Mouse (Mus musculus) embryonic facial prominence, embryonic 13.5 days (tissue): ENCODE results near the gene Gm21987. TPM values are rescaled to one million over a fixed set of nuclear protein-coding genes. Genes with fewer than 3 reads are reported as not detected.
A peak's percentile ranks its signal among the peaks of the same experiment; 100 is the strongest.

Experiments
- ATAC-seq: fragments of 200-750 bp; cut with Nextera tagmentation; 2 replicates; pipeline ENCODE4 v1.8.0; 2017; ENCODE audit warnings: low read depth; ENCODE audit not compliant: insufficient number of reproducible peaks, insufficient read depth, low FRiP score, low TSS enrichment
- H3K27ac ChIP-seq: fragments of 300-500 bp; sonication (generic); 2 replicates; pipeline ENCODE4 v1.5.1; 2015; ENCODE audit warnings: moderate library complexity, mild to moderate bottlenecking, inconsistent platforms
- H3K27me3 ChIP-seq: fragments of 300-500 bp; sonication (generic); 2 replicates; pipeline ENCODE4 v1.6.1; 2015; ENCODE audit warnings: mild to moderate bottlenecking, inconsistent platforms
- H3K36me3 ChIP-seq: fragments of 300-500 bp; sonication (generic); 2 replicates; pipeline ENCODE4 v1.6.1; 2015; ENCODE audit warnings: mild to moderate bottlenecking, inconsistent platforms
- H3K4me1 ChIP-seq: fragments of 300-500 bp; sonication (generic); 2 replicates; pipeline ENCODE4 v1.6.1; 2015; ENCODE audit warnings: inconsistent platforms
- H3K4me2 ChIP-seq: fragments of 300-500 bp; sonication (generic); 2 replicates; pipeline ENCODE4 v1.6.1; 2015; ENCODE audit warnings: moderate library complexity, mild to moderate bottlenecking, inconsistent platforms
- H3K4me3 ChIP-seq: fragments of 300-500 bp; sonication (generic); 2 replicates; pipeline ENCODE4 v1.5.1; 2015; ENCODE audit warnings: mild to moderate bottlenecking, inconsistent platforms
- H3K9ac ChIP-seq: fragments of 300-500 bp; sonication (generic); 2 replicates; pipeline ENCODE4 v1.6.1; 2015; ENCODE audit warnings: mild to moderate bottlenecking, inconsistent platforms
- H3K9me3 ChIP-seq: fragments of 300-500 bp; sonication (generic); 2 replicates; pipeline ENCODE4 v1.6.1; 2016; ENCODE audit warnings: inconsistent platforms
- WGBS: fragments of 180-500 bp; shearing (Covaris S2); methylation state at CpG from one replicate; pipeline ENCODE4 v1.1.7; 2015; ENCODE audit warnings: mixed read lengths; 5-methylcytosine and 5-hydroxymethylcytosine counted together
- polyA plus RNA-seq: library from polyadenylated mRNA; unstranded; fragments of >200 nt; fragmentation: Nextera tagmentation; extraction: Ambion mirVana; gene quantifications from 2 replicates; pipeline ENCODE4 v1.2.1, GENCODE M21; 2015

Gene Gm21987
- polyA plus RNA-seq, 1 experiment from 2014 or later = not detected

GRCm38 (mm10) chr16:38399531-38400231 is 52.8 kb downstream of the Gm21987 start:
- Histone ChIP-seq H3K9ac (peak overlapping the region; percentile 61), H3K36me3 (no peaks in the 10 kb centered on the region), H3K27me3 (no peaks in the 10 kb centered on the region), H3K9me3 (no peaks in the 10 kb centered on the region), H3K4me3 (peak overlapping the region; percentile 31), H3K4me2 (peak overlapping the region; percentile 60), H3K4me1 (peaks cover 29% of the 10 kb centered on the region), H3K27ac (peak overlapping the region; percentile 79)
- 8% methylated on average over 17 of the region's 17 CpGs for WGBS
- peak; percentile 84 for ATAC-seq

- peak overlapping the region; percentile 31 for H3K4me3 ChIP-seq
- WGBS = 76% methylated on average over 9 of the region's 9 CpGs
- no peaks in the 10 kb centered on the region for H3K9me3 ChIP-seq
- no peaks in the 10 kb centered on the region for H3K27me3 ChIP-seq
- H3K36me3 ChIP-seq = no peaks in the 10 kb centered on the region
- ATAC-seq = 0 out of 2 replicates have a peak, but pooled peaks have one; percentile 28
- H3K9ac ChIP-seq = peak overlapping the region; percentile 61
- peak overlapping the region; percentile 60 for H3K4me2 ChIP-seq
- peak overlapping the region; percentile 79 for H3K27ac ChIP-seq
- H3K4me1 ChIP-seq = peaks cover 25% of the 10 kb centered on the region
Observed at GRCm38 (mm10) chr16:38400311-38400960, 53.6 kb downstream of the Gm21987 start.

DNA sequence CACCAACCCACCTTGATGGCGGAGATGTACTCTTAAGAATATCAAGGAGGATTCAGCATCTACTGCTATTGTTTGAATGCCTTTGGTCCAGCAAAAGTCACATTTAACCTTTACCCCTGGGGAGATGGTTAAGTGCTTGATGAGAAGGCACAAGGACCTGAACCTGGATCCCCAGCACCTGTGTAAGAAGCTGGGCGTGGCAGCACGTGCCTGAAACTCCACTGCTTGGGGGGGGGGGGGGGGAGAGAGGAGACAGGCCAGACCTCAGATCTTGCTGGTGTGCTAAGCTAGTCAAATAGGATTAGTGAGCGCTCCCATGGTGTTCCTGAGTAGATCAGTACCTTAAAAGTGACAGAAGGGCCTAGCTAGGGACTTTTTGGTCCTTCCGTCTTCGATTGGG is 54.6 kb downstream of the Gm21987 start:
- H3K27ac ChIP-seq = no peak overlapping the region
- H3K9ac ChIP-seq = no peak overlapping the region
- 82% methylated on average over 6 of the region's 6 CpGs for WGBS
- no peak overlapping the region for H3K4me2 ChIP-seq
- no peaks in the 10 kb centered on the region for H3K9me3 ChIP-seq
- no peaks in the 10 kb centered on the region for H3K36me3 ChIP-seq
- H3K27me3 ChIP-seq = no peaks in the 10 kb centered on the region
- H3K4me1 ChIP-seq = peaks cover 18% of the 10 kb centered on the region
- ATAC-seq = no peak
- H3K4me3 ChIP-seq = no peak overlapping the region

DNA sequence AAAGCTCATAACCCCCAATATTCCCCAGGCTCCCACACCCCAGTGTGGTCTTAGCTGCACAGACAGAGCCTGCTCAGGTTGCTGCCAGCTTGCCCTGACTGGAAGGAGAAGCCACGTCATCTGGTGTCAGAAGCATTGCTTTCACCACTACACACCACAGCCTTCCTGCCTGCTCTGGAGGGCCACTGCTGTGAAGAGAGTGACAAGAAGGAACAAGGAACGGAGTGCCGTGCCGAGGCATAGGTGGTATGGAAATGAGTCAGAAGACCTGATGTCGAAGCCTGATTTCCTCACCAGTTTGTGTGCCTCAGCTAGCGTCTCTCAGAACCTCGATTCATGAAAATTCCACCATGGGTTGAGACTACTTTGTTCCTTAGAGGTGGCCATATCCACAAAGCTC is 56.8 kb downstream of the Gm21987 start:
- Histone ChIP-seq H3K36me3 (no peaks in the 10 kb centered on the region), H3K4me1 (peaks cover 15% of the 10 kb centered on the region), H3K27me3 (no peaks in the 10 kb centered on the region), H3K27ac (no peak overlapping the region), H3K9me3 (no peaks in the 10 kb centered on the region), H3K9ac (no peak overlapping the region), H3K4me3 (no peak overlapping the region), H3K4me2 (no peak overlapping the region)
- ATAC-seq = no peak
- 89% methylated on average over 7 of the region's 7 CpGs for WGBS

GRCm38 (mm10) chr16:38406293-38406692 is 59.5 kb downstream of the Gm21987 start:
- ATAC-seq = no peak
- Histone ChIP-seq H3K27me3 (no peaks in the 10 kb centered on the region), H3K4me1 (no peaks in the 10 kb centered on the region), H3K27ac (no peak overlapping the region), H3K36me3 (no peaks in the 10 kb centered on the region), H3K4me3 (no peak overlapping the region), H3K4me2 (no peak overlapping the region), H3K9ac (no peak overlapping the region), H3K9me3 (no peaks in the 10 kb centered on the region)
- WGBS = 83% methylated on average over 5 of the region's 5 CpGs

DNA sequence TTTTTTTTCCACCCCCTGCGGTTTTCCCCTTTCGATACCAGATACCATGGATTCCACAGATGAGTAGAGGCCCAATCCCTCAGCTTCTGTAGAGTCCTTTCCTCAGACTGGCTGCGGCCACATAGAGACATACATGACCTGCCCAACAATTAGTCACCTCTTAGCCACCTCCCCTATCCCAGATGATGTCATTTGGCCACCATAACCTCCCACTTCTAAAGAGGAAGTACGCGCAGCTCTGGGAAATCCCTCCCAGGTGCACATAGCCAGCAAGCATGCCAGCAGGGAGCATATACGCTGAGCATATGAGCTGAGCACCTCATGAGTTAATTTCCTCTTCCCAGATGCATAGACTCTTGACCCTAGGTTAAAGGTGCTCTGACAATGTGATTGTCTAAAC is 59.9 kb downstream of the Gm21987 start:
- Histone ChIP-seq H3K27me3 (no peaks in the 10 kb centered on the region), H3K36me3 (no peaks in the 10 kb centered on the region), H3K4me3 (no peak overlapping the region), H3K9ac (no peak overlapping the region), H3K4me2 (no peak overlapping the region), H3K9me3 (no peaks in the 10 kb centered on the region), H3K4me1 (no peaks in the 10 kb centered on the region), H3K27ac (no peak overlapping the region)
- 83% methylated on average over 6 of the region's 6 CpGs for WGBS
- ATAC-seq = no peak

GRCm38 (mm10) chr16:38407584-38407983 is 60.7 kb downstream of the Gm21987 start:
- Histone ChIP-seq H3K4me1 (no peaks in the 10 kb centered on the region), H3K4me3 (no peak overlapping the region), H3K4me2 (no peak overlapping the region), H3K27ac (no peak overlapping the region), H3K9ac (no peak overlapping the region), H3K36me3 (no peaks in the 10 kb centered on the region), H3K27me3 (no peaks in the 10 kb centered on the region), H3K9me3 (no peaks in the 10 kb centered on the region)
- 28% methylated on average over 5 of the region's 5 CpGs for WGBS
- no peak for ATAC-seq

DNA sequence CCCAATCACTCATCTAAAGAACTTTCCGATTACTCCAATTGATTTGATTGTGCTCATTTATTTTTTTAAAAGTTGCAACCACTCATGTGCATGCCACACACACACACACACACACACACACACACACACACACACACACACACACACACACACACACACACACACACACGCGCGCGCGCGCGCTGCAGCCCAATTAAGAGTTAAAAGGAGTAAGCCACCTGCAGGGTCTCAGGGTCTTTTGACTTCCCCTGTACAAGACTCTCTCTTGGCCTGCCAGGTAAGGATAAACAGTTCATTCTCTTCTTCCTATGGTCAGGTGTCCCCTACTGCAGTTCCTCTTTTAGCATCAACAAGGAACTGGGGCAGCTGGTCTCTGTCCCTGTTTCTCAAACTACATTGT is 61.6 kb downstream of the Gm21987 start:
- no peak overlapping the region for H3K9ac ChIP-seq
- no peaks in the 10 kb centered on the region for H3K9me3 ChIP-seq
- no peak overlapping the region for H3K4me3 ChIP-seq
- H3K27me3 ChIP-seq = no peaks in the 10 kb centered on the region
- H3K36me3 ChIP-seq = no peaks in the 10 kb centered on the region
- H3K27ac ChIP-seq = no peak overlapping the region
- H3K4me2 ChIP-seq = no peak overlapping the region
- no peak for ATAC-seq
- 87% methylated on average over 8 of the region's 8 CpGs for WGBS
- H3K4me1 ChIP-seq = no peaks in the 10 kb centered on the region

Other genes with a start within 250 kb of the Gm21987 start
- gene Nr1i2, start 52.2 kb upstream of the Gm21987 start, polyA plus RNA-seq = 0.10 TPM in 1 of 2 replicates, not detected in the other
- gene Maats1, start 4.9 kb upstream of the Gm21987 start, polyA plus RNA-seq = 0.08 and 0.52 TPM in 2 replicates
- gene Cox17, start within 50 bp of the Gm21987 start, polyA plus RNA-seq = 104 and 105 TPM in 2 replicates
- 1.6 and 2.1 TPM in 2 replicates for gene Popdc2, start 15.2 kb downstream of the Gm21987 start, polyA plus RNA-seq
- gene Pla1a, start 86.1 kb downstream of the Gm21987 start, polyA plus RNA-seq = 0.20 and 0.69 TPM in 2 replicates
- gene Adprh, start 105.7 kb downstream of the Gm21987 start, polyA plus RNA-seq = 125 and 138 TPM in 2 replicates
- 0.37 and 0.44 TPM in 2 replicates for gene Cd80, start 108.5 kb downstream of the Gm21987 start, polyA plus RNA-seq
- gene Timmdc1, start 175.6 kb downstream of the Gm21987 start, polyA plus RNA-seq = 31.3 and 32.1 TPM in 2 replicates
- gene Poglut1, start 203.2 kb downstream of the Gm21987 start, polyA plus RNA-seq = 80.3 and 83.6 TPM in 2 replicates
- gene Tmem39a, start 211.7 kb downstream of the Gm21987 start, polyA plus RNA-seq = 126 and 139 TPM in 2 replicates